Mouse (Mus musculus): Measurements from ENCODE around the gene Galt.
A peak's percentile ranks its signal among the peaks of the same experiment; 100 is the strongest.
"Not testable (repeated sequence)": the region's sequence is repeated elsewhere in the genome, so short reads cannot be mapped to it uniquely, and the experiment has no call there.

Gene Galt

GRCm38 (mm10) chr4:41740380-41741157 lies 14.5 kb upstream of the Galt start:
- peak; percentile 24 for DNase-seq

GRCm38 (mm10) chr4:41741158-41741560 lies 13.9 kb upstream of the Galt start:
- peak; percentile 99 for DNase-seq

GRCm38 (mm10) chr4:41744131-41744530 lies 10.9 kb upstream of the Galt start:
- no peak for DNase-seq

DNA sequence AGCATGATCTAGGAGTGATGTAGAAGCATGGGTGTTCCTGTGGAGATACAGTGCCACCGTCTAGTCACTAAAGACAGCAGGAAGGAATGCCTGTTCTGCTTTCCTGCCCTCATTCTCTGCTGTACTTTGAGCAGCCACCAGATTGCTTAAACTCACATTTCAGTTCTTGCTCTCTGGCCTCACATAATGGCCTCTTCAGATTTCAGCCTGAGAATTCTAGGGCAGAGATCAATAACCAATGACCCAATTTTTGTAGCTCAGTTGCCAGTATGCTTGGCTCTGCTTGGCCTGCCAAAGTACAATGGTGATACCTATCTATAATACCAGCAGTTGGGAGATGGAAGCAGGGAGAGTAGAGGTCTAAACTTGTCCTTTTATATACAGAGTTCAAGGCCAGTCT lies 10.0 kb upstream of the Galt start:
- DNase-seq = no peak

DNA sequence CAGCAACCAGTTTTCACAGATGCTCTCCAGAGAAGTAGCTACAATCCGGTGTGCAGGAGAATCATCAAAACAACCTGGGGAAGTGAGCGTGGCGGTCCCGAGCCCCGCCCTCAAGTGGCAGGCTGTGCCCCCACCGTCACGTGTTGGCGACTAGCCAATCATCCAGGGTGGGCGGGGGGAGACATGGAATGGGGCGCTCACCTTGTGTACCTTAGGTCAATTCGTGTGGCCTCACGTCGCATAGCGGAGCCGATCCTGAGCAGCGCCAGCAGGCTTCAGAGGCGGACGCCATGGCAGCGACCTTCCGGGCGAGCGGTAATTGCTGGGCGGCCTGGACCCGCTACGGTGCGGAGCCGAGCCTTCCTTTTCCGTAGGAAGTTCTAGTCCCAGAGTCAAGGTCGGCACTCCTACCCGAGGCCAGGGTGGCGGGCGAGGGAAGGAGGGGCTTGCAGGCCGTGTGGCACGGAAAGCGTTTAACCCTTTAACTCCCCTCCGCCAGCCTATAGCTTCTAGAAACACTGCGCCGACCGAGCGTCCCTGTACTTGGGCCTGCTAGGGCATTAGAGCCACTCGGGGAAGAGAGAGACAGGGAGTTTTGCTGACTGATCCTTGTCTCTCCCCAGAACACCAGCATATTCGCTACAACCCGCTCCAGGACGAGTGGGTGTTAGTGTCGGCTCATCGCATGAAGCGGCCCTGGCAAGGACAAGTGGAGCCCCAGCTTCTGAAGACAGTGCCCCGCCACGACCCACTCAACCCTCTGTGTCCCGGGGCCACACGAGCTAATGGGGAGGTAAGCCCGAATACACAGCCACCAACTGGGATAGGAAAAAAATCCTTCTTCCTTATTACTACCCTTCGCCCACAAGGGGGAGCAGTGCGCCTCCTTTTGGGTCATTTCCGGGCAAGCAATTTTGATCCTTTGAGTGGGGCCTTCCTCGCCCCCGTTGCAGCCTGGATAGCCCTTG lies 594 bp downstream of the Galt start, which contains the start of gene Sigmar1:
Gene Sigmar1, minus strand, starts transcription at position 820 of the 968 bp plus-strand sequence.
- peak; percentile 88 for DNase-seq

- no peak for DNase-seq
Measured at GRCm38 (mm10) chr4:41756440-41756839, 1.4 kb downstream of the Galt start.

DNA sequence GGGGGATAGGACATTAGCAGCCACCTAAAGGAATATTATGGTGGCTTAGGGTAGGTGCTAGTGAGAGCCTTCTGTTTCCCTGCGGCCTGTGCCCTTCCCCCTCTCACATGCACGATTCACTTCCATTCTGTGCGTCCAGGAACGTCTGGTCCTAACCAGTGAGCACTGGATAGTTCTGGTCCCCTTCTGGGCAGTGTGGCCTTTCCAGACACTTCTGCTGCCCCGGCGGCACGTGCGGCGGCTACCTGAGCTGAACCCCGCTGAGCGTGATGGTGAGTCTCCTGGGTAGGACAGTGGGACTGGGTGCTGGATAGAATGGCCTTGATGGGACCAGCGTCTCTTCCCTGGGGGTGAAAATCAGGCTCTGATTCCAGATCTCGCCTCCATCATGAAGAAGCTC lies 2.3 kb downstream of the Galt start:
- no peak for DNase-seq

DNA sequence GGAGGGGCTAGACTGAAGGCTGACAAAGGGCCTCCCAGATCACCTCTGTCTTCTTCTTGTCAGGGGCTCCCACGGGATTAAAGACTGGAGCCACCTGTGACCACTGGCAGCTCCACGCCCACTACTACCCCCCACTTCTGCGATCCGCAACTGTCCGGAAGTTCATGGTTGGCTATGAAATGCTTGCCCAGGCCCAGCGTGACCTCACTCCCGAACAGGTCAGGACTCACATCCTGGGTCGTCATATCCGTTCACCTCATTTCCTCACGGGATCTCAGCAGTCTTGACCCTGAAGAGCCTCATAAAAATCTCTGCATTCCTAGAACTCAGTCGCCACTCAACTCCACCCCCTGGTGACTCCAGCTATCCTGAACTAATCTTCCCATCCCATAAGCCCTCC lies 3.0 kb downstream of the Galt start:
- no peak for DNase-seq

DNA sequence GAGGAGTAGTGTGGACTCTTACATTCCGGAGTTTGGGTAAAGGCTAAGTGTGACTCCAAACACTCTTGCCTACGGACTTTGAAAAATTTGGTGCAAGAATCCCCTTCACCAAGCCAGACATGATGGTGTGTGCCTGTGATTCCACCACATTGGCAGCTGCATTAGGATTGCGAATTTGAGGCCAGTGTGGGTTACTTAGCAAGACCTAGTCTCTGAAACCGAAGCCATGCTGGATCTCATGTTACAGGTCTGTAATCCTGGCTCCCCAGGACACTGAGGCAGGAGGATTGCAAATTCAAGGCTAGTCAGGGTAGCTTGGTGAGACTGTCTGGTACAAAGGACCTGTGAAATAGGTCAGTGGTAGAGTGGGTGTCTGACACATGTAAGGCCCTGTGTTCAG lies 3.7 kb downstream of the Galt start:
- DNase-seq = no peak

DNA sequence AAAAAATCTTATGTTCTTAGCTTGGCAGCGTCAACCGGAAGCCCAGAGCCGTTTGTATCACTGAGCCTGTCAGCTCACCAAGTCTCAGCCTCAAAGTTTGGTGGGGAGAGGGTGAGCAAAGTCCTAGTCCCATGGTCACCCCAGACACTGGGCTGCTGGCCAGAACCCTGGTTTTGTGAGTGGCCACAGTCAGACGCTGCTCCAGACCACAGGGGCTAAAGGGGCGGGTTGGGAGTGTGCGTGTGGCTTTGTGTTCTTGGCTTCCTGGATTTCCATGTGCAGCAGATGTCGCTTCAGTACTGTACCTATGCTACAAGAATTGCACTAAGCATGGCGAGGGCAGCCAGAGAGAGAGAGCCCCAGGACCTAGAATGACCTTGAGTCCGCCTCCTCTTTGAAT lies 4.2 kb downstream of the Galt start:
- no peak for DNase-seq

GRCm38 (mm10) chr4:41759656-41760287 lies 4.7 kb downstream of the Galt start:
- no peak for DNase-seq

DNA sequence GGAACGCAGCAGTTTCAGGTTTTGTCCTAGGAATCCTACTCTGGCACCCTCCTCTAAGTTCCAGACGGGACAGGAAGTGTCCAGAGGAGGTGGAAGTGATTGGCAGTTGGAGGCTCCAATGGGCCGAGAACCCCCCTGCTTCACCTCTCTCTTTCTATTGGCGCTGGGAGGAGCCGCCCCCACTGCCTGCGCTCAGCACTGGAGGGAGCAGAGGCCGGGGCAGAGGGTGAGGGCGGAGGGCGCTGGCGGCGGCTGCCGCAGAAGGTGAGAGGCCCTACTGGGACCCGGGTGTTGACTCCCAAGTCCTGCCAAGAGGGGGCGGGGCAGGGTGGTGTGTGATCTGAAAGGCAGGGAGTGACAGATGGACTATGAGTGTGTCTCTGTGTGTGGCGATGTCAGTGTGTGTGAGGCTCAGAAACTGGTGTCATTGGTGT lies 5.3 kb downstream of the Galt start:
- peak; percentile 95 for DNase-seq

- DNase-seq = no peak
Measured at GRCm38 (mm10) chr4:41760911-41761310, 5.9 kb downstream of the Galt start.

GRCm38 (mm10) chr4:41761680-41762079 lies 6.7 kb downstream of the Galt start:
- no peak for DNase-seq

DNA sequence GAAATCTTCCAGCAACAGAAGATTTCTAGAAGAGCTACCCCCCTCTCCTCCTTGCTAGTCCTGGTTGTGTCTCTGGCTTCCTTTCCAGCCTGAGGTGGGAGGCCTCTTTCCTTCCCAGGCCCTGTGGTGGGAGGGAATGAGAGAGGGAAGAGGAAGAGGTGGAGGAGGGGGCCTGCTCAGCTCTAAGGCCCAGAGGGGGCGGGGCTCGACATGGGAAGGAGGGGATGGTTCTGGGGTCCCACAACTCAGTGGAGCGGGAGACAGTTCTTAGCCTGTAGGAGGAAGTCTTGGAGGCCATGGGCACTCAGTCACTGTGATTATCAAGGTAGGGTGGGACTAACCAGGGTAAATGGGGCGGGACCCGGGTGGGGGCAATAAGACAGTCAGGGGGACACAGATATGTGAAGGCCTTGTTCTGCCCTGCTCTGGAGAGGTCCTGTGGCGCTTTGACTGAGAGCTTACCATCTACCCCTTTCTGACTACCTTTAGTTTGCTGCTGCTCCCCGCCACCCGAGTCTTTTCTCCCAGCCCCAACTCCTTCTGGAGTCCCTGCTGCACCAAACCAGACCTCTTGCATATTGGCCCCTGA lies 7.2 kb downstream of the Galt start:
- no peak for DNase-seq

GRCm38 (mm10) chr4:41762688-41763114 lies 7.7 kb downstream of the Galt start:
- DNase-seq = not testable (repeated sequence)

DNA sequence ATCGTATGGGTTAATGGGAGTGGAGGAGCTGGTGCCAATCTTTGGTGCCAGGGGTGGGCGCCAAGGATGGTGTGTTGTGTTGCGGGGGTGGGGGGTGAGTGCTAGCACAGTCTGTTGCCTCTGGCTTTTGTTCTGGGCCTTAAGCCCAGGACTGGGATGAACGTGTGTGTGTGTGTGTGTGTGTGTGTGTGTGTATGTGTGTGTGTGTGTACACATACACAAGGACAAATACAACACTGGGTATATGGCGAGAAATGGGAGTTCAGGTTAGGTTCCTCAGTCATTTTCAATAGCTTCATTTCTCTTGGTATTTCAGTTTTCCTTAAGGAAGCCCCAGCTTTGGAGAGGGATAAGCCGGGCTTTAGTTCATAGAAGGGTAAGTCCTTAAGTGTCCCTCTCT lies 8.1 kb downstream of the Galt start:
- DNase-seq = not testable (repeated sequence)

GRCm38 (mm10) chr4:41767301-41767700 lies 12.3 kb downstream of the Galt start:
- DNase-seq = not testable (repeated sequence)

DNA sequence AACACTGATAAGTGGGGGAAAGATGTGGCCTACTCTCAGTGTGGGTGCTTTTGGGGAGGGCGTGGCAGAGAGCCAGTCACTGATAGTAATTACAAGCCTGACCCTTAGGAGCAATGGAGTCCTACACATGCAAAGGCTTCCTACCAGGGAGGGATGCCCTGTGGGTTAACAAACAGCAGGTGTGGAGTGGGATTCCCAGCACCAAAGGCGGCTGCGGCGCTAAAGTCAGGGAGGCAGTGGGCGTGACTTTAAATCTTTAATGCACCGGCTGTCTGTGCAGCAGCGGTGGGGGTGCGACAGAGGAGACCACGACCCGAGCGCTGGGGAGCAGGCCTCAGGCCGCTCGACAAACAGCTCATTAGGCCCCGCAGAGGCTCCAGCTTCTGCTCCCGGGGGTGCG lies 17.9 kb downstream of the Galt start:
- DNase-seq = not testable (repeated sequence)

- DNase-seq = peak; percentile 73
Measured at GRCm38 (mm10) chr4:41773502-41773901, 18.5 kb downstream of the Galt start.

DNA sequence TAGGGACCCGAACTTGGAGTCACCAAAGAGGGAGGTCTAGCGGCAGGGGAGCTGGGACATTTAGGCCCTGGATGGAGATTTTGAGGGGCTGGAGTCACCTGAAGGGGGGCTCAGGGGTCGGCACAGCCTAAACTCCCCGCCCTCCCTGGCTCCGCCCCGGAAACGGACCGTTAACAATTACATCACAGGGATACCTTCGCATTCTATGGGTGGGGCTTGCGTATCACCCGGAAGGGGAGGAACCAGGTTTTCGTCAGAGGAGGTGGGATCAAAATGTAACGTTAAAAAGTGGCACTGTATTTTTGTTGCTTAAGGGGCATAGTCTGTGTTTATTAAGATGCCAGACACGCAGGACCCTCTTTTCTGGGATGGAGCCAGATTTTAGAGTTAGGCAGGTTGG lies 19.0 kb downstream of the Galt start, which contains the start of gene Ccl27a:
Gene Ccl27a, minus strand, starts transcription at position 246 of the 400 bp plus-strand sequence.
- peak; percentile 89 for DNase-seq

DNA sequence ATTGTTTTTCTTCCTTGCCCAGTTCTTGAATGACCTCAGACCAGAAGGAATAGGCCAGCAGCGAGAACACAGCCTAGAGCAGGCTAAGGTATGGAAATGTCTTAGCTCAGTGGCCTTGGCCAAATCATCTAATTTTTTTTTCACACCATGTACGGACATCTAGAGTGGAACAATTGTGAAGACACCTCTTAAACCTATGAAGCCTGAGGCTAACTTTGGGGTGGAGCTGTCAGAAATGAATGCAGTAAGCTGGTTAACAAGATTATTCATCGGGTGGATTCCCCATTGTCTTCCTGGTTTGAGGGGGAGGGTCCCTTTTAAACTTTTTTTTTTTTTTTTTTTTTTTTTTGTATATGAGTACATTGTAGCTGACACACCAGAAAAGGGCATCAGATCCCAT lies 19.5 kb downstream of the Galt start:
- DNase-seq = not testable (repeated sequence)

GRCm38 (mm10) chr4:41775840-41776239 lies 20.8 kb downstream of the Galt start:
- DNase-seq = not testable (repeated sequence)
